Mouse (Mus musculus): ENCODE measurements around the gene Gm20379.

Gene Gm20379

GRCm38 (mm10) chr13:92305680-92306079 is at the start of gene Gm20379:
Gene Gm20379, plus strand, starts transcription at chr13:92305980.
- no peak for DNase-seq

- DNase-seq = no peak
These were observed 44.5 kb upstream of the Gm20379 start for GRCm38 (mm10) chr13:92261329-92261728.

- DNase-seq = no peak
These were observed 42.2 kb upstream of the Gm20379 start for GRCm38 (mm10) chr13:92263566-92263965.

- no peak for DNase-seq
These were observed 38.7 kb upstream of the Gm20379 start for GRCm38 (mm10) chr13:92267076-92267475.

- peak; percentile 76 for DNase-seq
These were observed 31.2 kb upstream of the Gm20379 start for GRCm38 (mm10) chr13:92274274-92275198.

GRCm38 (mm10) chr13:92275292-92275691 is 30.5 kb upstream of the Gm20379 start:
- DNase-seq = no peak

- no peak for DNase-seq
These were observed 28.8 kb upstream of the Gm20379 start for GRCm38 (mm10) chr13:92277027-92277426.

- peak; percentile 24 for DNase-seq
These were observed 14.2 kb upstream of the Gm20379 start for GRCm38 (mm10) chr13:92291605-92292004.

GRCm38 (mm10) chr13:92293883-92294282 is 11.9 kb upstream of the Gm20379 start:
- DNase-seq = no peak

- DNase-seq = no peak
These were observed 9.3 kb upstream of the Gm20379 start for GRCm38 (mm10) chr13:92296490-92296889.

GRCm38 (mm10) chr13:92297021-92297420 is 8.8 kb upstream of the Gm20379 start:
- no peak for DNase-seq

GRCm38 (mm10) chr13:92299522-92299921 is 6.3 kb upstream of the Gm20379 start:
- no peak for DNase-seq

GRCm38 (mm10) chr13:92301754-92302153 is 4.0 kb upstream of the Gm20379 start:
- no peak for DNase-seq

- no peak for DNase-seq
These were observed 3.3 kb upstream of the Gm20379 start for GRCm38 (mm10) chr13:92302466-92302865.

GRCm38 (mm10) chr13:92303062-92303948 is 2.5 kb upstream of the Gm20379 start:
- DNase-seq = no peak

- no peak for DNase-seq
These were observed 1.5 kb upstream of the Gm20379 start for GRCm38 (mm10) chr13:92304291-92304690.

GRCm38 (mm10) chr13:92314613-92315012 is 8.8 kb downstream of the Gm20379 start:
- no peak for DNase-seq

GRCm38 (mm10) chr13:92320770-92321169 is 15.0 kb downstream of the Gm20379 start:
- DNase-seq = no peak

- no peak for DNase-seq
These were observed 20.2 kb downstream of the Gm20379 start for GRCm38 (mm10) chr13:92326030-92326429.

GRCm38 (mm10) chr13:92328000-92328399 is 22.2 kb downstream of the Gm20379 start:
- no peak for DNase-seq

- DNase-seq = no peak
These were observed 24.8 kb downstream of the Gm20379 start for GRCm38 (mm10) chr13:92330621-92331020.

- no peak for DNase-seq
These were observed 26.5 kb downstream of the Gm20379 start for GRCm38 (mm10) chr13:92332103-92332879.

- DNase-seq = no peak
These were observed 31.1 kb downstream of the Gm20379 start for GRCm38 (mm10) chr13:92336857-92337256.

Data from kidney, adult 18-20 months (tissue).